Mouse (Mus musculus): ENCODE measurements around the gene Tox2. TPM values are rescaled to one million over a fixed set of nuclear protein-coding genes. Genes with fewer than 3 reads are reported as not detected.

The Tox2 gene
- polyA plus RNA-seq, 1 experiment from 2014 or later: 0.36 TPM

Other genes with a start within 250 kb of the Tox2 start
- gene Sgk2, start 215.8 kb upstream of the Tox2 start, polyA plus RNA-seq (2015; fragmentation: Nextera tagmentation; extraction: Ambion mirVana): 2.7 and 4.6 TPM in 2 replicates
- gene Ift52, start 185.8 kb upstream of the Tox2 start, polyA plus RNA-seq (2015; fragmentation: Nextera tagmentation; extraction: Ambion mirVana): 20.6 and 22.9 TPM in 2 replicates
- 45.7 and 50.9 TPM in 2 replicates for gene Mybl2, start 148.4 kb upstream of the Tox2 start, polyA plus RNA-seq (2015; fragmentation: Nextera tagmentation; extraction: Ambion mirVana)
- gene Gtsf1l, start 115.3 kb upstream of the Tox2 start, polyA plus RNA-seq (2015; fragmentation: Nextera tagmentation; extraction: Ambion mirVana): not detected in 2 replicates
- gene Jph2, start 194.9 kb downstream of the Tox2 start, polyA plus RNA-seq (2015; fragmentation: Nextera tagmentation; extraction: Ambion mirVana): 0.16 and 0.21 TPM in 2 replicates
- 36.1 and 39.2 TPM in 2 replicates for gene Oser1, start 221.6 kb downstream of the Tox2 start, polyA plus RNA-seq (2015; fragmentation: Nextera tagmentation; extraction: Ambion mirVana)
- 0.20 and 0.35 TPM in 2 replicates for gene Gdap1l1, start 235.4 kb downstream of the Tox2 start, polyA plus RNA-seq (2015; fragmentation: Nextera tagmentation; extraction: Ambion mirVana)

Data from liver, embryonic 13.5 days (tissue).